10 mouse cellular contexts compared by ENCODE assay signal in the genomic region with DNA sequence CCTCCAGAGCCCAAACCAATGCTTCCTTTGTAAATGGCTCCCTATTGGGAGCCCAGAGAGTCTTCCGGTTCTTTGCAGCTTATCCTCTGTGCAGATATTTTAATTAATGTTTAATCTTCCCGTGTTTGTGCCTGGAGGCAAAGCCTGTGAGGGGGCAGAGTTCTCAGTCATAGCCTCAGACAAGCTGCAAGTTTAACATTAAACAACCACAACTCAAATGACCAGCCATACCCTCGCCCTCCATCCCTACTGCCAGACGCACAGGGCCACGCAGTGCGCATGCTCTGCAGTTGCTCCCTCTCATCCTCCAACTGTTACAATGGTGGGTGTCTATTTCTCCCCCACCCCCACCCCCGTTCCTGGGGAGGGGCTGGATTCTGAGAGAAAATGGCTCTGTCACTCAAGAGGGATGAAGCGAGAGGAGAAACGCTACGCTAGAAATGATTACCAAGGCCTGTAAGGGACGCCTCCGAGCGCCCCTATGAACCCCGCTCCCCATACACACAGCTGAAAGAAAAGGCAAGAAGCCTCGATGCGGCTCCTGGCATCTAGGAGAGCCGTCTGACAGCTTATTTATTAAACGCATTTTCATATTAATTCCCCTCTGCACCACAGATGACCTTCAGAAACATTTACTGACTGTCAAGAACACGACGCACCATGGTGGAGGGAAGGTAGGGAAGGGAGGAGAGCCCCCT.
A peak's percentile ranks its signal among the peaks of the same experiment; 100 is the strongest.
DNase-seq lines count a peak whose midpoint lies in the region; ATAC-seq and TF ChIP-seq lines count a peak whose summit lies in the region.
"Had no signal": no experiment of that assay in that cellular context is flagged by ENCODE, and none has a peak within 500 bp of the region (broad histone marks: within the 10 kb centered on the region; RNA-seq: fewer than 3 reads in every experiment).

No protein-coding gene starts in this region.

- H3K9ac ChIP-seq in ES-E14 (ENCODE audit: insufficient read depth, low read depth, low read length, poor library complexity, severe bottlenecking) = peak overlapping the region; percentile 20; the same call in 1 of the 2 replicates
- no peak overlapping the region; the same call in 1 of the 2 replicates for H3K9ac ChIP-seq in midbrain, embryonic 11.5 days (ENCODE audit: low read length)
- H3K9ac ChIP-seq: limb, embryonic 15.5 days; stomach, embryonic 15.5 days had no signal

- TF ChIP-seq CTCF in kidney, adult 2 months (conservative IDR thresholded peaks at IDR 0.05; ENCODE audit: insufficient read depth, insufficient read length, low read depth, low read length) = no peak

- H3K4me1 ChIP-seq in ES-E14 (ENCODE audit: control insufficient read depth in 2 of 2, insufficient read depth in 2 of 2, low read length in 2 of 2, poor library complexity in 1 of 2) = peaks cover 3 to 5% of the 10 kb centered on the region in 2 experiments; a peak in 3 of 4 replicates
- peaks cover 8% of the 10 kb centered on the region for H3K4me1 ChIP-seq in kidney, adult 2 months (ENCODE audit: control insufficient read depth, insufficient read depth, low read length)
- H3K4me1 ChIP-seq in midbrain, embryonic 11.5 days (ENCODE audit: control insufficient read depth, insufficient read depth, low read length) = peaks cover 5% of the 10 kb centered on the region
- peaks cover 27% of the 10 kb centered on the region for H3K4me1 ChIP-seq in embryonic facial prominence, embryonic 10.5 days
- H3K4me1 ChIP-seq: limb, embryonic 15.5 days had no signal

- H3K9me3 ChIP-seq in ES-E14 (ENCODE audit: control insufficient read depth, insufficient read depth, low read depth, low read length) = no peaks in the 10 kb centered on the region
- no peaks in the 10 kb centered on the region for H3K9me3 ChIP-seq in midbrain, embryonic 11.5 days (ENCODE audit: control insufficient read depth, low read length)
- H3K9me3 ChIP-seq in embryonic facial prominence, embryonic 10.5 days = no peaks in the 10 kb centered on the region
- H3K9me3 ChIP-seq: limb, embryonic 15.5 days; stomach, embryonic 15.5 days had no signal

- 54% methylated on average over 20 of the region's 20 CpGs for WGBS in kidney, adult 2 months
- WGBS in midbrain, embryonic 11.5 days = 81% methylated on average over 20 of the region's 20 CpGs
- 87% methylated on average over 20 of the region's 20 CpGs for WGBS in embryonic facial prominence, embryonic 10.5 days

- no peaks in the 10 kb centered on the region; the same call in 1 of the 2 replicates for H3K36me3 ChIP-seq in ES-E14 (ENCODE audit: control insufficient read depth, insufficient read depth, low read length, poor library complexity, severe bottlenecking)
- H3K36me3 ChIP-seq in kidney, adult 2 months (ENCODE audit: control insufficient read depth, insufficient read depth, low read length) = no peaks in the 10 kb centered on the region
- H3K36me3 ChIP-seq in midbrain, embryonic 11.5 days (ENCODE audit: control insufficient read depth, insufficient read depth, low read length) = no peaks in the 10 kb centered on the region
- peaks cover 9% of the 10 kb centered on the region; the same call in 1 of the 2 replicates for H3K36me3 ChIP-seq in embryonic facial prominence, embryonic 10.5 days (replicated peaks)
- H3K36me3 ChIP-seq: limb, embryonic 15.5 days; stomach, embryonic 15.5 days had no signal

- in situ Hi-C loops in ES-E14 (cut with MboI; ENCODE audit: low sequenced_read_pairs in 2 of 2, unreplicated experiment in 2 of 2) = no loop called here

- DNase-seq in ES-E14 (ENCODE audit: low read depth, low spot score) (no peak), R1 (ENCODE audit: low read depth, low spot score) (peak; percentile 54)
- peak; percentile 89 for DNase-seq in kidney, adult 2 months
- no peak for DNase-seq in midbrain, embryonic 11.5 days (ENCODE audit: low spot score, missing footprints)
- no peak for DNase-seq in adrenal gland, postnatal 25 days
- no peak for DNase-seq in left cerebral cortex, adult 18-20 months (ENCODE audit: low spot score in 2 of 2)
- DNase-seq in embryonic facial prominence, embryonic 10.5 days (ENCODE audit: low spot score) = no peak

- no peak overlapping the region for H3K27ac ChIP-seq in ES-E14 (ENCODE audit: insufficient read depth, low read depth, low read length, poor library complexity, severe bottlenecking)
- peak overlapping the region; percentile 70 for H3K27ac ChIP-seq in kidney, adult 2 months (ENCODE audit: insufficient read depth, low read depth, low read length)
- no peak overlapping the region for H3K27ac ChIP-seq in midbrain, embryonic 11.5 days (ENCODE audit: low read depth, low read length)
- no peak overlapping the region for H3K27ac ChIP-seq in embryonic facial prominence, embryonic 10.5 days (replicated peaks)
- H3K27ac ChIP-seq: limb, embryonic 15.5 days; macrophage; stomach, embryonic 15.5 days had no signal

- H3K4me3 ChIP-seq in ES-E14 (ENCODE audit: insufficient read depth in 1 of 2, low read depth in 1 of 2, low read length in 2 of 2, poor library complexity in 1 of 2, severe bottlenecking in 1 of 2) = no peak overlapping the region
- H3K4me3 ChIP-seq in kidney, adult 2 months (ENCODE audit: insufficient read depth, low read depth, low read length) = no peak overlapping the region
- no peak overlapping the region for H3K4me3 ChIP-seq in midbrain, embryonic 11.5 days (ENCODE audit: low read depth, low read length)
- no peak overlapping the region for H3K4me3 ChIP-seq in embryonic facial prominence, embryonic 10.5 days
- H3K4me3 ChIP-seq: limb, embryonic 15.5 days; stomach, embryonic 15.5 days had no signal

- no peak for TF ChIP-seq POLR2A in kidney, adult 2 months (IDR thresholded peaks at IDR 0.05; ENCODE audit: low read depth, low read length)

- no peak overlapping the region for H3K4me2 ChIP-seq in midbrain, embryonic 11.5 days
- H3K4me2 ChIP-seq: limb, embryonic 15.5 days; stomach, embryonic 15.5 days had no signal

- ATAC-seq in midbrain, embryonic 11.5 days (ENCODE audit: low FRiP score) = peak; percentile 33; the same call in 1 of the 2 replicates

- no peaks in the 10 kb centered on the region for H3K27me3 ChIP-seq in kidney, adult 2 months (replicated peaks; ENCODE audit: control insufficient read depth, insufficient read depth, low read length)
- H3K27me3 ChIP-seq in midbrain, embryonic 11.5 days (ENCODE audit: control insufficient read depth, insufficient read depth, low read length) = no peaks in the 10 kb centered on the region
- H3K27me3 ChIP-seq in embryonic facial prominence, embryonic 10.5 days (replicated peaks; ENCODE audit: low read depth, poor library complexity, severe bottlenecking) = no peaks in the 10 kb centered on the region
- H3K27me3 ChIP-seq: limb, embryonic 15.5 days; stomach, embryonic 15.5 days had no signal

TF ChIP-seq in ES-E14, 5 proteins besides CTCF, POLR2A, EP300 and RAD21:
- TF ChIP-seq ZC3H11A (IDR thresholded peaks at IDR 0.05; ENCODE audit: borderline replicate concordance, low read depth, low read length) (no peak), ZNF384 (IDR thresholded peaks at IDR 0.05; ENCODE audit: low read depth, low read length) (no peak), CHD2 (IDR thresholded peaks at IDR 0.05; ENCODE audit: low read depth, low read length) (no peak), HCFC1 (IDR thresholded peaks at IDR 0.05; ENCODE audit: borderline replicate concordance, insufficient read depth, low read length) (no peak), MAFK (IDR thresholded peaks at IDR 0.05; ENCODE audit: insufficient read depth, low read depth, low read length) (no peak)
TF ChIP-seq in ES-E14: peak in this region for 0.

Comparison
In these comparisons a context has a peak if more than half of its experiments do, and no peak if none do; other contexts are left out.
1. DNase-seq: peak in R1 (single experiment) and kidney, adult 2 months (single experiment); none in ES-E14 (single experiment), midbrain, embryonic 11.5 days (single experiment), adrenal gland, postnatal 25 days (single experiment), left cerebral cortex, adult 18-20 months (0 of 2) and embryonic facial prominence, embryonic 10.5 days (single experiment).